26 mouse cellular contexts compared by ENCODE assay signal in the genomic region with DNA sequence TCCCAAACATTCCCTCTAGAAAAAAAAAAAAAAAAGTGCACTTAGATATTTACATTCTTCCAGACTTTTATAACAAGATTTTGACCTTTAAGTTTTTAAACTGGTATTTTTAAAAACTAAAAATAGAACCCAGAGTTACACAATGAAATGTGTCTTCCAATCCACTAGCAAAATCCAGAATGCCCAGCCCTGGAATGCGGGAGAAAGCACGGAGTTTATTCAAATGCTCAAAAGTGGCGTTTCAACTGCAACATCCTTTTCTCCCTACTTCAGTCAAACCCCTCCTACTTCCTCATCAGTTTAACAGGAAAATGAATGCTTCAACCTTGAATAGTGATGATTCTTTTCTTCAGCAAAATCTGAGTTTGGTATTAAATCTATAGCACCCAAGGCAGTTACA.
"Had no signal": no experiment of that assay in that cellular context is flagged by ENCODE, and none has a peak within 500 bp of the region (broad histone marks: within the 10 kb centered on the region; RNA-seq: fewer than 3 reads in every experiment).

No protein-coding gene starts in this region.

- ATAC-seq: forebrain, embryonic 13.5 days; forebrain, embryonic 14.5 days; forebrain, embryonic 15.5 days; forebrain, embryonic 16.5 days; forebrain, postnatal 0 days had no signal

- H3K36me3 ChIP-seq: embryonic facial prominence, embryonic 10.5 days; embryonic facial prominence, embryonic 12.5 days; embryonic facial prominence, embryonic 13.5 days; embryonic facial prominence, embryonic 15.5 days; forebrain, embryonic 10.5 days; forebrain, embryonic 12.5 days; forebrain, embryonic 15.5 days had no signal

- H3K27me3 ChIP-seq: embryonic facial prominence, embryonic 12.5 days; embryonic facial prominence, embryonic 13.5 days; embryonic facial prominence, embryonic 15.5 days; forebrain, embryonic 12.5 days; forebrain, embryonic 13.5 days; forebrain, embryonic 15.5 days had no signal

- H3K9ac ChIP-seq: embryonic facial prominence, embryonic 12.5 days; embryonic facial prominence, embryonic 13.5 days; embryonic facial prominence, embryonic 15.5 days; forebrain, embryonic 12.5 days; forebrain, embryonic 13.5 days; forebrain, embryonic 15.5 days; forebrain, postnatal 0 days had no signal

- H3K9me3 ChIP-seq: embryonic facial prominence, embryonic 10.5 days; embryonic facial prominence, embryonic 12.5 days; embryonic facial prominence, embryonic 13.5 days; embryonic facial prominence, embryonic 15.5 days; forebrain, embryonic 10.5 days; forebrain, embryonic 12.5 days; forebrain, embryonic 13.5 days; forebrain, embryonic 15.5 days had no signal

- H3K4me3 ChIP-seq: embryonic facial prominence, embryonic 10.5 days; embryonic facial prominence, embryonic 12.5 days; embryonic facial prominence, embryonic 13.5 days; embryonic facial prominence, embryonic 15.5 days; erythroblast, embryonic 14.5 days; forebrain, embryonic 10.5 days; forebrain, embryonic 12.5 days; forebrain, embryonic 13.5 days; forebrain, embryonic 15.5 days; gastrocnemius, adult 2 months; heart, adult 2 months had no signal

- H3K4me2 ChIP-seq: embryonic facial prominence, embryonic 12.5 days; embryonic facial prominence, embryonic 13.5 days; embryonic facial prominence, embryonic 15.5 days; forebrain, embryonic 12.5 days; forebrain, embryonic 13.5 days; forebrain, embryonic 15.5 days had no signal

- DNase-seq: cerebellum, adult 9-11 months; cerebellum, postnatal 10 days; cerebellum, postnatal 14 days; cerebellum, postnatal 25 days; cerebellum, postnatal 36 days; embryo, embryonic 11 days; forebrain, postnatal 0 days; gastrocnemius, adult 2 months; gastrocnemius, postnatal 10 days; gastrocnemius, postnatal 14 days; gastrocnemius, postnatal 25 days; gastrocnemius, postnatal 36 days; heart, adult 11 months; heart, adult 18-20 months; heart, adult 2 months had no signal

- H3K27ac ChIP-seq: embryonic facial prominence, embryonic 10.5 days; embryonic facial prominence, embryonic 12.5 days; embryonic facial prominence, embryonic 13.5 days; embryonic facial prominence, embryonic 15.5 days; forebrain, embryonic 10.5 days; forebrain, embryonic 12.5 days; forebrain, embryonic 13.5 days; forebrain, embryonic 15.5 days; gastrocnemius, adult 2 months; heart, adult 2 months had no signal
